Mouse (Mus musculus): ENCODE data around the gene Itga8. TPM values are rescaled to one million over a fixed set of nuclear protein-coding genes. Genes with fewer than 3 reads are reported as not detected.

Gene Itga8
- total RNA-seq, 1 experiment from 2014 or later: 0.35 TPM

DNA sequence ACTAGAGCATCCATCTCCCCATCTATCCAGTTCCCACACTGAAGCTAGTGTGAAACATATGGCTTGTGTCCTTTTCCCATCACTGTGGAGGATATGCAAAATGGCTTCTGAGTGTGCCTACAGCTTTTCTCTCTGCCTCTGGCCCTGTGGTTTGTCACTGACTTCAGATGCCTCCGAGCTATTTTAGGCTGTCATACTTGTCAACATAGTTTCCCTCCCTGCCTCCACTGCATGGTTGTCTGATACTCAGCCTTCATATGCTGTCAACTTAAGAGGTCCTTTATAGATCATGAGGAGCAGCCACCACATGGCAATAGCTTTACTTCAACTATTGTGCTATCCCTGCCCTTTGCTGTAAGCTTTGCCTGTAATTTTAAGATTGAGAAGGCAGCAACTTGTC, 75.4 kb downstream of the Itga8 start:
- no peak for ATAC-seq (replicated peaks in 1 of 2; ENCODE audit: insufficient read depth in 1 of 2, low FRiP score in 2 of 2, low TSS enrichment in 1 of 2, low read depth in 1 of 2, poor library complexity in 2 of 2, severe bottlenecking in 2 of 2)

DNA sequence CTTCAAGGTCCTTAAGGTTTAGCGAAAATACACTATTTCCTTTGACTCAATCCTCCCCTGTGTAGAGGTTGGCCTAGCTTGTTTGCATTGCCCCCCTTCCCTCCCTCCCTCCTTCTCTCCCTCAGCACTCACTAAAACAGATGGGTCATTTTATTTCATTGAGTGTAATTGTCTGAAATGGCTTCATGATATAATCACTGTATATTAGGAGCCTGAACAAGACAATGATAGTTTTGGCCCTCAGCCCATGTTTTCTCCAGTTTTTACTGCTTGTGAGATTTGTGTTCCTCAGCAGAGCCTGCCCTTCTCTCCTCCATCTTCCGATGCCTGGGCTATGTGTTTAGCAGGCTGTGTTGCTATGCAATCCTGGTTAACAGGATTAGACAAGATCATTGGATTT, 80.1 kb downstream of the Itga8 start:
- ATAC-seq (replicated peaks in 1 of 2; ENCODE audit: insufficient read depth in 1 of 2, low FRiP score in 2 of 2, low TSS enrichment in 1 of 2, low read depth in 1 of 2, poor library complexity in 2 of 2, severe bottlenecking in 2 of 2): no peak

DNA sequence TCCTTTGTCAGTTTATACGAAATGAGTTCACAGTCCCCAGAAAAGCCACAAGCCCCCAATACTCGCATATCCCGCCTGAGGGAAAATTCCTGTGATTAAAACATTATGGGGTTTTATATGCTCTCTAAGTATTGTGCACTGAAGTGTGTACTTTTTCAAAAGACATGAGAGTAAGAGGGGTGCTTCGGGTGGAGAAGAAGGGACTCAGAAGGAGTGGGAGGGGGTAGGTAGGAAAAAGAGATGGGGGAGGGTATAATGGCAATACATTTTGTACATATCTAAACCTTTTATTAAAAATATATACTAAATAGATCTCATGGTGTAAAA, 88.3 kb downstream of the Itga8 start:
- no peak for ATAC-seq (replicated peaks in 1 of 2; ENCODE audit: insufficient read depth in 1 of 2, low FRiP score in 2 of 2, low TSS enrichment in 1 of 2, low read depth in 1 of 2, poor library complexity in 2 of 2, severe bottlenecking in 2 of 2)

DNA sequence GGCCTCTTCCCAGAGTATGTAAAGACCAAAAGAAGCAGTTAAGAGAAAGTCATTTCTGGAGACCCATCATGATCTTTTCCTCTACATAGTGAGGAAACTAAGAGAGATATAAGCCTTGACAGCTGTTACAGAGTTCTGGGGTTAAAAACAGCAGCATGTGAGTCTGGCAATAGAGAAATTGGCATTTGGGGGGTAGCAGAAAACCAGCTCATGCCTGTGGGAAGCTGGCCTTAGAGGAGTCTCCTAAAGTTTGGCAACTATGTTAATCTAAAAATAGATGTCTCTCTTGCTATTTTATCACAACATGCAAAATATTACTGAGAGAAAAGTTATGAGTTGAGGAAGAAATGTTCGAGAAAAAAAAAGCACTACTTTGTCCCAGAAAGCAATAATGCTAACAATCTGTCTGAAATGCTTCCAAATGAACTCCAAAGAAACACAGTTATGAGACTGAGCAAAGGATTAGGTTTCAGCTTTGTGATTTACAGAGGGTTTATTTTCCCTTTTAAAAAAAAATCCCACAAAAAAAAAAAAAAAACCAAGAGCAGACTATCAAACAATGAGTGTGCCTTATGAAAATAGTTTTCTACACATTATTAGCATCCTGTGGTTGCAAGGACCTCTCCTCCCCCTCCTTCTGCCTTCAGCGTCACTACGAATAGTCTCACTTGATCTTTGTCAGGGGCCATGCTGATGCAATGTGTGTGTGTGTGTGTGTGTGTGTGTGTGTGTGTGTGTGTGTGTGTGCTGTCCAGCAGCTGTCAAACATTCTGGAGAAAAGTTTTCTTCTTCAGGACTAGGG, 88.9 kb downstream of the Itga8 start:
- ATAC-seq (replicated peaks in 1 of 2; ENCODE audit: insufficient read depth in 1 of 2, low FRiP score in 2 of 2, low TSS enrichment in 1 of 2, low read depth in 1 of 2, poor library complexity in 2 of 2, severe bottlenecking in 2 of 2): no peak

DNA sequence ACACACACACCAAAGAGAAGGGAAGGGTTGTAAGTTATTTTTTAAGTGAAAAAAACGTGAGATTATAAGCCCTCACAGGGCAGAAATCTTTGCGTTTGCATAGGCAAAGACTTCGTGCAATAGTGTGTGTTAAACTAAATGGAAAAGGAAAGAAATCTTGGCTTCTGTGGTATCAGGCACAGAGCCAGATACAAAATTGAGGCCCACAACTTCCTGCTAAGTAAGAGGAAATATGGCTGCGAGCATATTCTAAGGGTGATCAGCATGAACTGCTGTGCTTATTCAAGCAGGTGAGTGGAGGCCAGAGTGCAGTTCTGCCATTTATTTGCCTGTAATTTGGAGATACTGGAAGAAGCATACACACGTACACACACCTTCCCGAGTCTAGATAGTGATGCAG, 93.6 kb downstream of the Itga8 start:
- ATAC-seq (replicated peaks in 1 of 2; ENCODE audit: insufficient read depth in 1 of 2, low FRiP score in 2 of 2, low TSS enrichment in 1 of 2, low read depth in 1 of 2, poor library complexity in 2 of 2, severe bottlenecking in 2 of 2): peak; percentile 86 to 87

DNA sequence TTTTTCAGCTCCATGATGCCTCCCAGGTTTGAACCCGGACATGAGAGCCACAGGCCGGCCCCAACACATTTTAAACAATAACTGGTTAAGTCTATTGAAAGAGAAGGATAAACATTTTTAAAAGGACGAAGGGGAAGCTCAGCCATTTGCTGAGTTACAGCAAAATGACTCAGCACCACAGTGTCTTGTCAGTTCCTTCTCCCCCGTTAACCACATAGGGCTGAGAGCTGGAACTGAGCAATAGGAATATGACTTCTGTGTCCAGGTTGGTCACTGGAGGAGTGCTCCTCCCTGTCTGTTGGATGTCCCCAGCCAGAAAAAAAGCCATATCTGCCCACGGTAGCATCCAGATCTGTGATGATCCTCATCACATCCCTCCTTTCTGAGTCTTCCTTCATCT, 95.4 kb downstream of the Itga8 start:
- ATAC-seq (replicated peaks in 1 of 2; ENCODE audit: insufficient read depth in 1 of 2, low FRiP score in 2 of 2, low TSS enrichment in 1 of 2, low read depth in 1 of 2, poor library complexity in 2 of 2, severe bottlenecking in 2 of 2): peak; percentile 73 to 82; a peak in 3 of 4 replicates

DNA sequence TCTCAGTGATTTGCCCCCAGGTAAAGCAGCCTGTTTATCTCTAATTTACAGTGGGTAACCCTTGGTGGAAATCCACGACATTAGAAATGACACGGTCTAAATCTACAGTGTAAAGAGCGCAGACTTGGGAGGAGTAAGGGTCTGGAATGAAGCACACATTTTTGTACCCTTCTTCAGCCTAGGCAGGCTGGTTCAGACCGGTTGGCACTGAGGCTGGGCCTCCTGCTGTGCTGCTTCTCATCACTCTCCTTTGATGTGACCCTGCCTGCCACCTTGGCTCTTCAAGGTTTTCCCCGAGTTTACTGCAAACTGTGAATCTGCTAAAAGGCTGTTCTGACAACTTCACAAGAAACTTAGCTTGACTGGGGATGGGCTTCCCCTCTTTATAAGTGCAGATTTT, 95.8 kb downstream of the Itga8 start:
- ATAC-seq (replicated peaks in 1 of 2; ENCODE audit: insufficient read depth in 1 of 2, low FRiP score in 2 of 2, low TSS enrichment in 1 of 2, low read depth in 1 of 2, poor library complexity in 2 of 2, severe bottlenecking in 2 of 2): no peak

DNA sequence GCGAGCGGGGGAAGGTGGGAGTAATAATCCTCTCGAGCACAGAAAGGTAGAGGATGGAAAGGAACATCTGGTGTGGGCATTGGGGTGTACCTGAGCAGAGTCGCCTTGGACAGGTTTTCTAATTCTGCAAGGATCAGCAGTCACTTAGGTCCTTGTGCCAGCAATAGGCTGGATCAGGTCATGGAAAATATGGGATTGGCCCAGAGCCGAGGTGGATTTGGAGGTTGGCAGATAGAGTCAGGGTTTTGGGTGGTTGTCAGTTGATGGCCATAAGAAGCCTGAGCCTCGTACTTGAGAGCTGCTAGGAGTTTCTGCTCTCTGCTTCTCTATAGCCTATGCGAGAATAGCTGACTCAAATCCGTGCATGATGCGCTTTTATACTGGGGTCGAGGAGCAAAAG, 98.5 kb downstream of the Itga8 start:
- ATAC-seq (replicated peaks in 1 of 2; ENCODE audit: insufficient read depth in 1 of 2, low FRiP score in 2 of 2, low TSS enrichment in 1 of 2, low read depth in 1 of 2, poor library complexity in 2 of 2, severe bottlenecking in 2 of 2): no peak

DNA sequence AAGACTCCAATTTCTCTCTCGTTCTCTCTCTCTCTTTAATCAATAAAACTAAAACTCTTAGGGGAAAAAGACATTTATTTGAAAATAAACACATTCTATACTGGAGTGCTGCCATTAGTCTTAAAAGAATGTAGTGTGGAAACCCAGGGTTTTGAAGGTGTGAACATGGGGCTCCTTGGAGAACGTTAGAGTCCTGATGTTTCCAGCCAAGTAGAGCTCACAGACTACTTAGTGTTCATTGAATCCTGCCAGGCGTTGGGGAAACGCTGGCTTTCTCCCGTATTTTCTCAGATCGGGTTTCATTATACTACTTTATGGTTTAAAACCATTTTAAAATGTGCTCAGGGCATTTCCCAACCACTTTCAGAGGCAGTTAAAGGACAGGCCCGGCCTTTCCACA, 103.0 kb downstream of the Itga8 start:
- no peak for ATAC-seq (replicated peaks in 1 of 2; ENCODE audit: insufficient read depth in 1 of 2, low FRiP score in 2 of 2, low TSS enrichment in 1 of 2, low read depth in 1 of 2, poor library complexity in 2 of 2, severe bottlenecking in 2 of 2)

DNA sequence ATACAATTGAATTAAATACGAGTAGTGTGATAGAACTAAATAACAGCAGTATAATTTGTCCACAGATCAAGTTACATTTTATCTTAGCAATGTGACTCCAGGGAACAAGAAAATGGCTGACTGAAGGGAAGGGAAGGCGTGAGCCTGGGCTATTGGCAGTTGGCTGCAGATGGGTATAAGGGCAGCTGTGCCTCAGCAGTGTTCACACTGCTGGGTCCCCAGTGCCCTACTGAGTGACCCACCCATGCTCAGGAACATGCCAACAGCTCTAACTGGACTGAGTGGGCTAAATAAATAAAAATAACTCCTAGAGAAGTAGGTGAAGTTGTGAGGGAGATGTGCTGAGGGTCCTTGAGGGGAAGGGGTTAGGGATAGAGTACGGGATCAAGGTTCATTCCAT, 103.5 kb downstream of the Itga8 start:
- no peak for ATAC-seq (replicated peaks in 1 of 2; ENCODE audit: insufficient read depth in 1 of 2, low FRiP score in 2 of 2, low TSS enrichment in 1 of 2, low read depth in 1 of 2, poor library complexity in 2 of 2, severe bottlenecking in 2 of 2)

DNA sequence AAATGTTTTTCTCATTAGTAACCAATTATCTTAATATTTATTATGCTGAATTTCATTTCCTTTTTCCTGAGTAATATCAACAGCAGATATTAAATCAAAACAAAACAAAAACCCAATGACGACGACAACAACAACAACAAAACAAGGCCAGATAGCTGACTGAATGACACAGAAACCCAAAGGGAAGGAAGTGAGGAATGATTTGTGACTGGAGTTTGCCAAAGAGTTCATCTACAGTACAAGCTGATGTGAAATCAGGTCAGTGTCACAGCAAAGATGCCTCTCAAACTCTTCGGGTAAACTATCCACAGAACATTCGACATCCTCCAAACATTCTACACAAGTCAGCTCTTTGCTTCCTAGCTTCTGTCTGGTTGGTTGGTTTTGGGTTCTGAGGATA, 104.0 kb downstream of the Itga8 start:
- no peak for ATAC-seq (replicated peaks in 1 of 2; ENCODE audit: insufficient read depth in 1 of 2, low FRiP score in 2 of 2, low TSS enrichment in 1 of 2, low read depth in 1 of 2, poor library complexity in 2 of 2, severe bottlenecking in 2 of 2)

DNA sequence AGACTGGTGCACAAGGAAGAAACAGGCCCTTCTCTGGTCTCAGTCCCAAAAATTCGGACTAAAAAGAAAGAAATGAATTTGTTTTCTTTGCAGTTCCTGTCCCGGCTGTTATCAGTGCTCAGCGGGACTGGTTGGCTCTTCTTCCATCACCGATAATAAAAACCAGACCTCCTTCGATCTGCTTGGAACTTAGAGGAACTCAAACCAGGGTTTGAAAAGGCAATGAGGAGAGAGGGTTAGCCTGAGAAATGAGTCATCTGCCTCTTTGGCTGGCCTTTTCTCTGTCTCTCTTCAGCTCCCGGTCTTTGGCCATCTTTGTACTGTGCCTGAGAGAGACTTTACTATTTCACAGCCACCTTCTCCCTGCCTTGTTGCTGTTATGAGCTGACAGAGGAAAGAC, 112.7 kb downstream of the Itga8 start:
- no peak for ATAC-seq (replicated peaks in 1 of 2; ENCODE audit: insufficient read depth in 1 of 2, low FRiP score in 2 of 2, low TSS enrichment in 1 of 2, low read depth in 1 of 2, poor library complexity in 2 of 2, severe bottlenecking in 2 of 2)

DNA sequence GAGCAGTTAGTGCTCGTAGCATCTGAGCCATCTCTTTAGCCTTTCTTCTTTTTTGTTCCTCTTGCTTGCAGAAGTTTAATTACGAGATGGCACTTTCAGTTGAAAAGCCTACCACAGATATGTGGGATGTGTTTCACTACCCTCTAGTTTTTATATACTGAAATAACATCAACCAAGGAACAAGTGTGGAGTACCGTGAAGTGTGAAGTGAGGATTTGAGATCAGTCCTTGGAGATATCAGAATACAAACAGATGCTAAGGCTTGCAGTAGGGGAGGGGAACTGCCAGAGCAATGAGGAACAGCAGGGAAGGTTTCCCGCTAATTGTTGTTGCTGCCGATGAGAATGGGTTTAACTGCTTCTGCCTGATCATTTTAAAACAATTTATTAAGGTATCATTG, 114.1 kb downstream of the Itga8 start:
- ATAC-seq (replicated peaks in 1 of 2; ENCODE audit: insufficient read depth in 1 of 2, low FRiP score in 2 of 2, low TSS enrichment in 1 of 2, low read depth in 1 of 2, poor library complexity in 2 of 2, severe bottlenecking in 2 of 2): no peak

DNA sequence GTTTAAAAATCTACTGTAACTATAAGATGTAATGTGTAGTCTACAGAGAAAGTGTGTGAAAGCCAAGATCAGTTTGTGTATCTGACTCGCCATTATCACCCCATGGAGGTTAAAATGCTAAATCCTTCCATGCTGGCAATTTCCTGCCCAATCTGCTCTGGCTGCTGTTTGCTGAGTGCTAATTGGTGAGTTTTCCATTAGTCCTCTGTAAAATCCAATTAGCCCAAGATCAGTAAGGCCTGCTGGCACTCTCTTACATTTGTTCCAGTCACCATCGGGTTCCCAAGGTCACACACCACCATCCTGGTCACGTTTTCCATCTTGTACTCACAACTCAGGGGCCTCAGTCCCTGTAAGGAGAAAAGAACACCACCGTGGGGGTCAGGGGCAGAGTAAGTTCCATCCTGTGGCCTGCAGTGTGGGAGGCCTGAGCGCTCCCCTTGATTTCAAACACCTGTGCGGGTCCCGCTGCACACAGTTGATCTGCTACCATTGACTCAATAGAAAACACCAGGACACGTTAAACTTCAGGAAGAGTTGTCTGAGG, 119.2 kb downstream of the Itga8 start:
- ATAC-seq (replicated peaks in 1 of 2; ENCODE audit: insufficient read depth in 1 of 2, low FRiP score in 2 of 2, low TSS enrichment in 1 of 2, low read depth in 1 of 2, poor library complexity in 2 of 2, severe bottlenecking in 2 of 2): no peak

DNA sequence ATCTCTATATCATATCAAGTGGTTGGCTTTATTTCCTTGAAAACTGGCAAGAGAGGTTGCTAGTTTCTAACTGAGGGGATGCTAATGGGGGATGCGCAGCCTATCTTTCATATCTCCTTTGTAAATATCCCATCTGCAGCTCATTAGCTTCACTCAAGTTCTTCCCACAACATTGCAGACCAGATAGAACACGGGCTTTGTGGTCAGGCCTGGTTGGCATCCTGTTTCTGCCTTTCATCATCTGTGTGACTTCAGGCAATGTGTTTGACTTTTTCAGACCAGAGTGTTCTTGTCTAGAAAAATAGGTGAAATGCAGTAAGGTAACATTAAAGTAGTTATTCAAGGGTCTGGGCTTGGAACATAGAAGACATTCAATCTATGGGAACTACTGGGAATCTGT, 121.1 kb downstream of the Itga8 start:
- ATAC-seq (replicated peaks in 1 of 2; ENCODE audit: insufficient read depth in 1 of 2, low FRiP score in 2 of 2, low TSS enrichment in 1 of 2, low read depth in 1 of 2, poor library complexity in 2 of 2, severe bottlenecking in 2 of 2): no peak

DNA sequence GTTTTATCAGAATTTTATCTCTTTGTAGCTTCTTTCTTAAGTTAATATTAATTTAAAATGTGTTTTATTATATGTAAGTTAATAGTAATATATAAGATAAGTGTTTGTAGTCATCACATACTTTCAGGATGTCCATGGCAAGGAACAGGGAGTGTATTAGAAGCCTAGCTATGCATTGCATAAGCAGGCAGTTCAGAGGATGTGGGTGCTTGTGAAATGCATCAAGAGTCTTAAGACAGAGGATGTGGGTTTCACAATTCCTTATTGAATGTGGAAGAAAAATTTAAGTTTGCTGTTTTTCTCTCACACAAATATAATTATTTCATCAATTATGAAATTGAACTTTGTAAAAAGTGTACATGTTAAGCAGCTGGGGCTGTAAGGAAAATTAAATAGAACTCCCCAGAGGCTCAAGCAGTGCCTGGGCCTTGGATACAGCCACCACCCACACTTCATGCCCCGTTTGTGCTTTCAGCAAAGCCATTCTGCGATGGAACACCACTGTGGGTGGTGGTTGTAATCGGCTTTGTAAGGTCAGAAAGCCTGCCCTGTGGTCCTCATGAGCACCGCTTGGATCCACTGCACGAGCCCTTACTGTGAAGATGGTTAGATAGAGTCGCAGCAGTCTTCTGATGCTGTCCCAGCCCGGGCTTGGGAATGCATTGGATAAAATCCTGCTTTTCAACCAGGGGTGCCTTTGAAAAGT, 126.8 kb downstream of the Itga8 start:
- peak in 1 of 2 experiments; percentile 89; a peak in 2 of 4 replicates for ATAC-seq (replicated peaks in 1 of 2; ENCODE audit: insufficient read depth in 1 of 2, low FRiP score in 2 of 2, low TSS enrichment in 1 of 2, low read depth in 1 of 2, poor library complexity in 2 of 2, severe bottlenecking in 2 of 2)

DNA sequence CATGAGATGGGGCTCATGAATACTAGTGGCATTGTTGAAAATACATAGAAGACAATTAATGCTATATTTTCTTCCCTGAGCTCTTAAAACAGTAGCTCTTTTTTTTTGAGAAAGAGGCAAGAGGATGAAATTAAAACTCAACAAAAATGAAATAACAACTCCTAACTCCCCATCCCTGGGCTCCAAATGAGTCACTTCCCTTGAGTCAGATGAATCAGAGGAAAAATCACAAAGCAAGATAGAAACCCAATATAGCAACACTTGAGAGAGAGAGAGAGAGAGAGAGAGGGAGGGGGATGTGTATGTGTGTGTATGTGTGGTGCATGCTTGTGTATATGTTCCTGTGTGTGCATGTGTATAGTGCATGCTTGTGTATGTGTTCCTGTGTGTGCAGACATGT, 131.5 kb downstream of the Itga8 start:
- no peak for ATAC-seq (replicated peaks in 1 of 2; ENCODE audit: insufficient read depth in 1 of 2, low FRiP score in 2 of 2, low TSS enrichment in 1 of 2, low read depth in 1 of 2, poor library complexity in 2 of 2, severe bottlenecking in 2 of 2)

DNA sequence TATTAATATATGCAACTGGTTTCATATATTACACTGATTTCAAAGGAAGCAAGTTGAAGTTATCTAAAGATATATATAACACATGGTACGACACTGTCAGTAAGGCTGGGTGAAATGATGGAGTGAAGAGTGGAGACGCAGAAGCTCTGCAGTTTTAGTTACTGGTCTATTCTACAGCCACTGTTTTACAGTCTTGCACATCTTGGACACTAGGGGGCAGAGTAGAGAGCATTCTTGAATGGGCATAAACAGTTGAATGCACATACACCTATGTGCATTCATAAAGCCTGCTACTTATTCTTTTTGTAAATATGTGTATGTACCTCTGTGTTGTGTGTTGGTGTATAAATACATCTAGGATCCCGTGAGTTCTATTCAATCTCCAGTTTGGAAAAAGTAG, 141.2 kb downstream of the Itga8 start:
- peak; percentile 56 to 83; a peak in 3 of 4 replicates for ATAC-seq (replicated peaks in 1 of 2; ENCODE audit: insufficient read depth in 1 of 2, low FRiP score in 2 of 2, low TSS enrichment in 1 of 2, low read depth in 1 of 2, poor library complexity in 2 of 2, severe bottlenecking in 2 of 2)

DNA sequence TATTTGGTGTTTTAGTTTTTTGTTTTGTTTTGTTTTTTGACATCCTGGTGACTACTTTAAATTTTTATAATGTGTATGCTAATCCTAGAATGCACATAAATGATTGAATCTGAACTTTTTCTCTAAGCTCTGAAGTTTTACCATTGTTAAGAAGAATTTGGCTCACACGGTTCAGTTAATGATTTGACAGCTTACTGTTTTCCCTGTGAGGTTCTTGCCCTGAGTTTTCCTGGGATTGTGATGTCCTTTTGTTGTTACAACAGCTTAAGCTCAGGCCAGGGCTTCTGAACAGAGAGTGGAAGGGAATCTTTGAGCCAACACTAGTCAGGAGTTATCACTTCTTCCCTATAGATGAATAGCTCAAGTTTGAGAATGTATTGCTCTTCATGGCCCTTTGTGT, 144.7 kb downstream of the Itga8 start:
- no peak for ATAC-seq (replicated peaks in 1 of 2; ENCODE audit: insufficient read depth in 1 of 2, low FRiP score in 2 of 2, low TSS enrichment in 1 of 2, low read depth in 1 of 2, poor library complexity in 2 of 2, severe bottlenecking in 2 of 2)
